Mouse (Mus musculus) MN1 (cell line): ENCODE results near the gene Chchd3.

ENCODE experiments used
- DNase-seq: peaks from one replicate; pipeline ENCODE4 v3.0.0-alpha.2; 2016; ENCODE audit warnings: low spot score

The Chchd3 gene

DNA sequence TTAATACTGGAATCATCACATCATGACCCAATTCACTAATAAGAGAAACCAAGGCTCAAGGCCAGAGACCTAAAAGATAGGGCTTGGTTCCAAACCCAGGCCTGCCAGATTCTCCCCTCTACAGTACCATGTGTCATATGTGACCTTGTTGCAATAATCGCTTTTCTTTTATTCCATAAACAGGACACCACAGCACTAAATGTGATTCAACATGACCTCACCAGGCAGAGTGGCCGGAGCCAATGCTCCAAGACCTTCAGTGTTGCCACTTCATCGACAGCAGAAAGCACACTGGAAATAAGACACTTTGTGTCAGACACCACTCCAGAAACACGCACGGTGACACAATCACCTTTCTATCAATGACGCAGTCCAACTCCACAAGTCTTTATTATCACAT lies 258.3 kb downstream of the Chchd3 start:
- no peak for DNase-seq

DNA sequence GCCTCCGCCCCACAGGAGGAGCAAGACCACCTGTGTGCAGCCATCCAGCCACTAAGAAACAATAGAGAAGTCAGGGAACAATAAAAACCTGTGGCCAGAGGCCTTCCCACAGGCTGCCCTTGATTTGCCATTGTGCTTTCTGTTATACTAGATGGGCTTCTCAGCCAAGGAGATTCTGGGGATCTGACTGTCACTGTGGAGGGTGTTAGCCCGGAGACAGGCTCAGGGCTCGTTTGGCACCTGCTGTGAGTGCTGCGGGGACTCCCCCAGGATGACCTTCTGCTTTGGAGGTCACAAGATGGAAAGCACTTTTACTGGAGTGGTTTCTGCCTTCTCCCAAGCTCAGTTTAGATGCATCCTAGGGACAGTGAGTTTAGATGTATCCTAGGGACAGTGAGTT lies 262.5 kb downstream of the Chchd3 start:
- DNase-seq: no peak

DNA sequence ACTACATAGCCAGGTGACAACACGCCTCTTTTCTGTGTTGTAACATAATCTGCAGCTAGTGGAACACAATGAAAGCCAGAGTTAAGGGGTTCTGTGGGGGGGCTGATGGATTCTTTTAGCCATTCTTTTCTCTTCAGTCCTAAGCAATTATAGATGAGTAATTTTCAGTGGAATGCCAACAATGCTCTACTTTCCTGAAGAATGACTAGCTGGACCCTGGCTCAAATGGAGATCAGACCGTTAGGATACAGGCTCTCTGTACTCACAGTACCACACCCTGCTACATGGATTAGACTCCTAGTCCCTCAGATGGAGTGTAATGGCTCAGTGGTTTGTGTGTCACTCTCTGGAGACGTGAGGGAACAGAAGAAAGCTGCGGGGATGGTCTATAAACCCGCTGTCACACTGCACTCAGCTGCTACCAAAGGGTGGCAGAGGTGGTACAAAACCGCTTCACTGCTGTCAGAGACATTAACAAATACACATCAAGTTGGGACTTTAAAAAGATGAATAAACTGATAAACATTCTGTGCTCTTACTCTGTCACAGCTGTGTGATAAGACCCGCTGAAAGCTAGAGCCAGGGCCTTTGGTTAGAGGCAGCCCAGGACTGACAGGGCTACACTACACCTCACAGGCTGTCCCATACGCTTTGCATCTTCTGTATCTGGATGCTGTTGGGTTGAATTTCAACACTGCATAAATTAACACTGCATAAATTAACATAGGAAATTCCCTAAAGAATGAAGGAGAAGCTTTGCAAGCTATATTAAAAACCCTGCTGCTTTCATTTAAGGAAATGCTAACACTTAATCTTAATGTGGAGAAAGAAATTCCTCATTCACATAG lies 264.2 kb downstream of the Chchd3 start:
- DNase-seq: no peak

DNA sequence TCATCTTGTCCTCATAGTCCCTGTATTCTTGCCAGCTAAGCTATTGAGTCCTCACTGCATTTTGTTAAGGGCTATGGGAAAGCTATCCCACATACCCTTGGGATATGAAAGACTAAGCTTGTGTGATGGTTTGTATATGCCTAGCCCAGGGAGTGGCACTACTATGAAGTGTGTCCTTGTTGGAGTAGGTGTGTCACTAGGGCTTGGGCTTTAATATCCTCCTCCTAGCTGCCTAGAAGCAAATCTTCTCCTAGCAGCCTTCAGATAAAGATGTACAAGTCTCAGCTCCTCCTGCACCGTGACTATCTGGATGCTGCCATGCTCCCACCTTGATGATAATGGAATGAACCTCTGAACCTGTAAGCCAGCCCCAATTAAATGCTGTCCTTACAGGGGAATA lies 266.5 kb downstream of the Chchd3 start:
- no peak for DNase-seq

DNA sequence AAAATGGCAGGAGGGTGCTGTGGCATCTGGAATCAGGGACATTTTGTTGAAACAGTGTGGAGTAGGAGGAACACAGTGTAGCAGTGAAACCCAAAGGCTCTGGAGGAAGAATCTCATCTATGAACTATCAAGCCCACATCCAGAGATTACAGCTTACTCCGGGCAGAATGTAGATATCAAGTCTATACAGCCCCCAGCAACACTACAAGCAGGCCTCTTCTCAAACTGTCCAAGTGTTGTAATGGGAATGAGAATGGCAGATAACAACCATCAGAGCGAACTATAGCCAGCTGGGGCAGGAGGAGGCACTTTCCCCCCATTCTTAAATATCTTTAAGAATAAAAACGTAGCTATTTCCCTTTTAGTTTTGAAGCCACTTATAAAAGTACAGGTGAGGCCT lies 266.9 kb downstream of the Chchd3 start:
- no peak for DNase-seq

DNA sequence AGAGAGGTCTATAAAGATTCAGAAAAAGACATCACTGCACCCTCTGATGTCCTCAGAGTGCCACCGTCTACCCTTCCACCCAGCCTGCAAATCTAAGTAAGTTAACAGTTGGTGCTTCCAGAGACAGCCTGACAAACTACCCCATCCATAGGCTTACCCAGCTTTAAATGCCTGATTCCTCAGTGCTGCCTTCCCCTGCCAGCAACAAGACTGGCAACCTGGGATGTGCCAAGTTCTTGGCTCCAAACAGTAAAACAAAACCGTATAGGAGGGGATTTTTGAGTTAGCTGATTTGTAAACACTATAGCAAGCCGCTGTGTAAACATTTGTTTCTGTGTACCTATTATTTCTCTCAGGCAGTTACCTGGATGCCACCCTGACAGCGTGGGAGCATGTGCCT lies 269.6 kb downstream of the Chchd3 start:
- no peak for DNase-seq

DNA sequence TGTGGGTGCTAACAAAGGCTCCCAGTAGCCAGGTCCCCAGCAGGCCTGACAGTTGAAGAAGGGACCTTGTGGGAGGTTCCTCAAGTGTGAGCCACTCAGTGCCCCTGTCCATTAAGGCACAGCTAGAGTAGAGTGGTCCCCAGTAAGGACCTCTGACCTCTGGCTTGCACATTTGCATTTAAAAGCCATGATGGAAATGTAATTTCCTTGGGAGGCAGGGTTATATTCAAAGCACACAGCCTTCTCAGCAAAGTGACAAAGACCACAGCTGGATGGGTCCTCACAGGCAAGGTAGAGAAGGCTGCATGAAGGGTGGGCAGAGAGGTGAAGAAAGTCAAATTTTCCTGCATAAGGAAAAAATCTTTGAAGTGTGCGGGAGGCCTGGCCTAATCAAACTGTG lies 272.7 kb downstream of the Chchd3 start:
- no peak for DNase-seq

DNA sequence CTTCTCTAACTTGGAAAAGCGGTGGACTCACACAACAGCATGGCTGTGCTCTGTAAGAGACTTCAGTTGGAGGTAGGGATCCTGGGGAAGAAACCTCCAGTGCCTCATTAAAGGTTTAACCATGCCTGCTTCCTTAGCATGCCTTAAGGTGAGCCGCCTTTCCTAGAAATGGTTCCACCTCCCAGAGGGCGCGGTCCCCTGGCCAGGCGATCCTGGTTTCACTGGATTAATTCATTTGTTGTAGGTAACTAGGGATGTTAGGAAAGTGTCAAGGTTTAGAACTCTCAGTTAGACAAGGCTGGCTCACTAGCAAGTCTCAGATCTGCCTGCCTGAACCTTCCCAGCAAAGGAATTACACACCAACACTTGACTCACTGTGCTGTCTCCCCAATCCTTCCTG lies 273.9 kb downstream of the Chchd3 start:
- no peak for DNase-seq

DNA sequence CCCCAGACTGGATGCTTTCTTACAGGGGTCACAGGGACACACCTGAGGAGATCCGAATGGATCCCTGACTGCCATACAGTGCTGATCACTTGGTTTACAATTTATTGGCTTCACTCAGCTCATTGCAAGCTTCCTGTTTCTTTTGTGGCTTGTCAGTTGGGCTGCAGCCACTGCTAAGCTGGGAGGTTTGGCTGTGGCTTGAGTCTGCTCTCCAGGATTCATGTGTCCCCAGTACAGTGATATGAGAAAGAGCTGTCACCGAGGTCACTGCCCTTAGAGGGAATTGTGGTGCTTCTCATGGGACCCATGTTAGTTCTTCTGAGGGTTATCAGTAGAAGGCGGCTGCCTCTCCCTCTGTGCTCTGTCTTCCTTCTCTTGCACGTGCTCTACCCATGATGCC lies 277.0 kb downstream of the Chchd3 start:
- no peak for DNase-seq

DNA sequence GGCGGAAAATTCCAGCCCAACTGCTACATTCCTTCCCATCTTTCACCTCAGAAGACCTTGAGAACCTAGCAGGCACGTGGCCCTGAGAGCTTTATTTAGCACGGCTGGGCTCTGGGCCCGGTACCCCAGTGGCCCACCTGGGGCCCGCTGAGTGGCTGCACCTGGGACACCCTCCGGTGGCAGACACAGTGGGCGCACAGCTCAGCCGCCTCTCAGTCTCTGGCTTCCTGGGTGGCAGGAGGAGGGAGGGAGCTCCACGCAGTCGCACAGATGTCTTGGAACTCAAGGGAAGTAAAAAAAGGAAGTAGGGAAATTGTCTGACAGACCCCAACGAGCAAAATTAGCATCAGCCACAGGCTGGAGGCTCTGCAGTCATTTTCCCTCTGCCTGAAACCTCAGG lies 279.5 kb downstream of the Chchd3 start:
- DNase-seq: no peak

DNA sequence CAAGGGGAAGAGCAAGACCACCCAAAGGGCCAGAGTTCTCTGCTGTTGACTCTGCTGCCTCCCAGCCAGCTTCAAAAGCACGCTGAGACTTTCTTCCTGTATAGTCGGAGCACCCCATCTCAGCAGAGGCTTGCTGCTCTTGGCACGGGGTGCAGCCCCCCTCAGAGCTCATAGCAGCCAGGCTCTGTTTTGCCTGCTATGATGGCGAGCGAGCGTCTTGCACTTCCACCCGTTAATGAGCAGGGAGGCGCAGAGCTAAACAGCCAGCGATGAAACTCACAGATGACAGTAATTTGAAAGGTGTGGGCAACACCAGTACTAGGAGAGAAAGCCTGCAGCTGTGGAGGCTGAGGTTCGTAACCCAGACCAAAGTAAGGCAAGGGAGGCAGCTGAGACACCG lies 283.7 kb downstream of the Chchd3 start:
- DNase-seq: no peak

DNA sequence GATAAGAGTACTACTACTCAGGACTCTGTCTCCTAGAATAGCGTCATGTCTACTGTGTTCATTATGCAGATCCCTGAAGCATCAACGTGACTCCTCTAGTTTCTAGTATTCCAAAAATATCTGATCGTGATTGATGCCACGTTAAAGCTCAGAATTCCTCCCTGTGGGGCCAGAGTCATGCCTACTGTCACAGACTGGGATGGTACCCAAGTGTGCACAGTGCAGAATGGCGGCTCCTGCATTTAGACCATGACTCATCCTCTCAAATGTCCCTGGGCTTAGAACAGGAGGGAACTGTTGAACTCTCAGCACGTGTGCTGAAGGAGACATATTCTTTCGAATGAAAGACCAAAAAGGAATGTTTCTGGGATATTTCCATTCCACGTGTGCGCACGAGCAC lies 305.5 kb downstream of the Chchd3 start:
- DNase-seq: no peak

DNA sequence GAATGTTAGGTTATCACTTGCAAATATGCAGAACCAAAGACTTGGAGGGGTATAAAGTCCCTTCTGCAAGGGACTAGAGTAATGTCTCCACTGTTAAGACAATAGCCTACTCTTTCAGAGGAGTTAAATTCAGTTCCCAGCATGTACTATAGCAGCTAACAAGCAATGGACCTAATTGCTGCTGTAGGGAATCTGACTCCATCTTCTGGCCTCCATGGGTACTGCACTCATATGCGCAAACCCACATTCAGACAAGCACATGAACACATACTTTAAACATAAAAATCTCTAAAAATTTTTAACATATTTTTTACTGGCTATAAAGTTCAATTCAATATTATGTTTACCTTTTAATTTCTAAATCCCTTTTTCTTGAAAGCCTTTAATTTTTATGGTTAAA lies 310.2 kb downstream of the Chchd3 start:
- DNase-seq: no peak

DNA sequence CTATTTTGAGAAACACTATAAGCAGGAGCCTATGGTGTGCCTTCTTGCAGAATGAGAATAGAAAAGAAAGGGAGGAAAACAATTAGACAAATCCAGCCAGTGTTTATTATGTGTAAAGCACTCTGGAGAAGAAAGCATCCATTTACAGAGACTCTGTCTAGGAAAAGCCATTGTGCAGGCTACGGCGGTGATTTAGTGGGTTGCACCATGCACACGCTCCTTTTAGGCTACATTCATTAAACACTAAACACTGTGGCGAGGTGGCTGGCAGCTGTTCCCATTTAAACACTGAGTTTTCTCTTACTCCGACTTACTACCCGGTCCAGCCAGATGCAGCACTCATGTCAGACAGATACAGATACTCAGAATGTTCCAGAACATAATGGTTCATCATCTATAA lies 311.3 kb downstream of the Chchd3 start:
- DNase-seq: no peak

DNA sequence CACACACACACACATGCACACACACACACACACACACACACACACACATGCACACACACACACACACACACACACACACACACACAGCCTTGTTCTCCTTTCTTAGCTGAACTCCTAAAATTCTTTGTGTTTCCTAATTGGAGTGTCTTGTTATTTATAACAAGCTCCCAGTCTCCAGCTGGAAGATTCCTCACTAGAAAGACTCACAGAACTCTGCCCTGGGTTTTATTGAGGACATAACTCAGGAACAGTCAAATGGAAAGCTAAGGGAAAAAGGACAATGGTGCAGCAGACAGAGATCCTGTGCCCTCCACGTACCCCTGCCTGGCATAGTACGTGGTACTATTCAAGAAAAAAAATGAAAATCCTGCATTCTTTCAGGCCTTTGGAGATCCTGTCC lies 312.7 kb downstream of the Chchd3 start:
- DNase-seq: no peak
